Mouse (Mus musculus) forebrain, embryonic 13.5 days (tissue): ENCODE measurements around the gene Rad51. TPM values are rescaled to one million over a fixed set of nuclear protein-coding genes. Genes with fewer than 3 reads are reported as not detected.

Experiments used
- ATAC-seq: fragments of 200-750 bp; cut with Nextera tagmentation; 2 replicates; pipeline ENCODE4 v1.8.0; 2017
- H3K27ac ChIP-seq: fragments of 300-500 bp; sonication (generic); 2 replicates; pipeline ENCODE4 v1.5.1; 2015; ENCODE audit warnings: inconsistent platforms, mild to moderate bottlenecking, moderate library complexity
- H3K27me3 ChIP-seq: fragments of 300-500 bp; sonication (generic); 2 replicates; pipeline ENCODE4 v1.6.1; 2015; ENCODE audit warnings: mild to moderate bottlenecking, inconsistent platforms
- H3K36me3 ChIP-seq: fragments of 300-500 bp; sonication (generic); 2 replicates; pipeline ENCODE4 v1.6.1; 2015; ENCODE audit warnings: mild to moderate bottlenecking, inconsistent platforms; ENCODE audit not compliant: poor library complexity, severe bottlenecking
- H3K4me1 ChIP-seq: fragments of 300-500 bp; sonication (generic); 2 replicates; pipeline ENCODE4 v1.6.1; 2015; ENCODE audit warnings: inconsistent platforms
- H3K4me2 ChIP-seq: fragments of 300-500 bp; sonication (generic); 2 replicates; pipeline ENCODE4 v1.6.1; 2015; ENCODE audit warnings: inconsistent platforms, mild to moderate bottlenecking, moderate library complexity
- H3K4me3 ChIP-seq: fragments of 300-500 bp; sonication (generic); 2 replicates; pipeline ENCODE4 v1.5.1; 2015; ENCODE audit warnings: mild to moderate bottlenecking, inconsistent platforms
- H3K9ac ChIP-seq: fragments of 300-500 bp; sonication (generic); 2 replicates; pipeline ENCODE4 v1.6.1; 2015; ENCODE audit warnings: mild to moderate bottlenecking, inconsistent platforms
- H3K9me3 ChIP-seq: fragments of 300-500 bp; sonication (generic); replicated peaks from 2 replicates; pipeline ENCODE4 v1.6.1; 2016; ENCODE audit warnings: inconsistent platforms
- WGBS: fragments of 180-500 bp; shearing (Covaris S2); methylation state at CpG from one replicate; pipeline ENCODE4 v1.1.7; 2015; 5-methylcytosine and 5-hydroxymethylcytosine counted together
- polyA plus RNA-seq: library from polyadenylated mRNA; unstranded; fragments of >200 nt; fragmentation: Nextera tagmentation; extraction: Ambion mirVana; gene quantifications from 2 replicates; pipeline ENCODE4 v1.2.1, GENCODE M21; 2015

The Rad51 gene
- polyA plus RNA-seq, 1 experiment from 2014 or later: 42.9 TPM

DNA sequence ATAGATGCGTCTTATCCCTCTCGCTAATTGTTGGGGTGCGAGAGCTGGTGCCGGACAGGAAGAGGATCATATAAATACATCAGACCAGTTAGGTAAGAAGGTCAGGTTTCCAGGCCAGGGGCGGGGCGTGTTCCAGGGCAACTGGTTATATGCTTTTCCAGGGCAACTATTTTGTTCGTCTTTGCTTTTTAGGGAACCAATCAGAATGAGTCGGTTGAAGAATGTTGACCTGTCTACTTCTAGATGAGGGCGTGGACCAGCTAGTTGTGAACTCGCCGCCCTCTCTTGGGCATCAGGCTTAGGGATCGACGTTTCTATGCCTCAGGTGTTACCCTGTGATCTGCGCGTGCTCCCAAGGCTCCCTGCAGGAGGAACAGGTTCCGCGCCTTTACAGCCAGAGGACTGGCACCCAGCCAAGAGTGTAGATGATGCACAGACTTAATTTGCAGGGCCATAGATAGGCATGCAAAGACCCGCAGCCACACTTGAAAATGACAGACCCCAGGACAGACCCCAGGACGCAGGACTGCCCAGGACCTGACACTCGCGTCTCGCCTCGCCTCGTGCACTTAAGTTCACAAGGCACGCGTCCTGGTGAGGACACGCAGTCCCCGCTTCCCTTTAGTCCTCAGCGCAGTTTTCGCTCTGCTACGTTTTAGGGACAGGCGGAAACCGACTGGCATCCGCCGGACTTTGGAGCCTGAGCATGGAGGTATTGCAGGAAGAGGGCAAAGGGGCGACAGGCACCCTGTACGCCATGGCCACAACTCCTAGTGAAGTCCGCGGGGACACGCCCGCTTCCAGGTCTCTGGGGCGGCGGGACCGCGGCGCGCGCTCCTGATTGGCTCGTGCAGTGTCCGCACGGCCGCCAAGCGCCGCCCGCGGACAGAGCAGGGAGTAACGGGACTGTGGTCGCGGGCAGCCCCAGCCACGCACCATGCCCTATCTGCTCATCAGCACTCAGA, 54.6 kb downstream of the Rad51 start, which contains the start of gene Gchfr:
TSS of gene Gchfr (plus strand) at position 873 of the 965 bp plus-strand sequence.
- peak within 1 kb of the TSS; percentile 97 for H3K4me2 ChIP-seq
- H3K27me3 ChIP-seq: peaks cover 60% of the 10 kb centered on the region
- no peaks in the 10 kb centered on the region for H3K9me3 ChIP-seq
- peak within 1 kb of the TSS; percentile 50 for H3K4me3 ChIP-seq
- H3K9ac ChIP-seq: peak within 1 kb of the TSS; percentile 57
- H3K36me3 ChIP-seq: no peaks in the 10 kb centered on the region; the same call in 1 of the 2 replicates
- WGBS: under 1% methylated on average over 60 of the region's 60 CpGs
- peaks cover 19% of the 10 kb centered on the region for H3K4me1 ChIP-seq
- peak; percentile 78 for ATAC-seq
- H3K27ac ChIP-seq: no peak within 1 kb of the TSS

DNA sequence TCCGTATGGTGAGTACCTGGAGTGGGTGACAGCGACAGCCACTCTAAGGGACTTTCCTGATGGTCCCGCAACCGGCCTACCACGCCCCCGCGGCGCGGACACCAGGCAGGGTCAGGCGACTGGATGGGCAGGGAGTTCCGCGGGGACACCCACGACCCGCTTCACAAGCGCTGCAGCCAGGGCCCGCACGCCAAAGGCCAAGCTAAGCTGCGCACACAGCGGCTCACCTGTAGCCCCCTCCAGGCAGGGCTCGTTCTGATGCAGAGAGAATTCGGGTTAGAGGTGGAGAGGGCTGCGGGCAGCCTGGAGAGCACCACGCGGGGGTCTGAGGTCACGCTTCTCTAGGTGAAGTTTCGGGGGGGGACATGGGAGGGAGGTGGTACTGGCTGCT, 55.3 kb downstream of the Rad51 start:
- no peak for ATAC-seq
- Histone ChIP-seq H3K9me3 (no peaks in the 10 kb centered on the region), H3K4me1 (peaks cover 25% of the 10 kb centered on the region), H3K36me3 (no peaks in the 10 kb centered on the region; the same call in 1 of the 2 replicates), H3K27me3 (peaks cover 58% of the 10 kb centered on the region), H3K9ac (peak overlapping the region; percentile 57), H3K4me3 (peak overlapping the region; percentile 50), H3K27ac (no peak overlapping the region), H3K4me2 (peak overlapping the region; percentile 97)
- WGBS: 2% methylated on average over 26 of the region's 26 CpGs

DNA sequence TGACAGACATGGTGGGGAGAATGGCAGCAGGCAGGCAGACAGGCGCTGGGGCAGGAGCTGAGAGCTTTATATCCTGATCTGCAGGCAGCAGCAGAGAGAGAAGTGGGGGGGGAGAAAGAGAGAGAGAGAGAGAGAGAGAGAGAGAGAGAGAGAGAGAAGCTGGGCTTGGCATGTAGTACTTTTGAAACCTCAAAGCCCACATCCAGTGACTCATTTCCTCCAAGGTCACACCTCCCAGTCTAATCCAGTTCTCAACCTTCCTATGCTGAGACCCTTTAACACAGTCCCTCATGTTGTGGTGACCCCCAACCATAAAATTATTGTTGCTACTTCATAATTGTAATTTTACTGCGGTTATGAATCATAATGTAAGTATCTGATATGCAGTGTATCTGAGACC, 57.7 kb downstream of the Rad51 start:
- ATAC-seq: no peak
- H3K4me1 ChIP-seq: peaks cover 42% of the 10 kb centered on the region
- 85% methylated on average over 2 of the region's 2 CpGs for WGBS

GRCm38 (mm10) chr2:119171574-119171973, 59.0 kb downstream of the Rad51 start:
- Histone ChIP-seq H3K27ac (no peak overlapping the region), H3K27me3 (peaks cover 28% of the 10 kb centered on the region), H3K4me2 (no peak overlapping the region), H3K4me3 (no peak overlapping the region), H3K4me1 (peaks cover 41% of the 10 kb centered on the region), H3K9ac (no peak overlapping the region), H3K36me3 (no peaks in the 10 kb centered on the region; the same call in 1 of the 2 replicates), H3K9me3 (no peaks in the 10 kb centered on the region)
- no peak for ATAC-seq
- WGBS: 80% methylated on average over 8 of the region's 8 CpGs

More for the DNA sequence above, 57.7 kb downstream of the Rad51 start:
- Histone ChIP-seq H3K36me3 (no peaks in the 10 kb centered on the region; the same call in 1 of the 2 replicates), H3K9ac (no peak overlapping the region), H3K4me3 (no peak overlapping the region), H3K4me2 (no peak overlapping the region), H3K27ac (no peak overlapping the region), H3K9me3 (no peaks in the 10 kb centered on the region), H3K27me3 (peaks cover 41% of the 10 kb centered on the region)

DNA sequence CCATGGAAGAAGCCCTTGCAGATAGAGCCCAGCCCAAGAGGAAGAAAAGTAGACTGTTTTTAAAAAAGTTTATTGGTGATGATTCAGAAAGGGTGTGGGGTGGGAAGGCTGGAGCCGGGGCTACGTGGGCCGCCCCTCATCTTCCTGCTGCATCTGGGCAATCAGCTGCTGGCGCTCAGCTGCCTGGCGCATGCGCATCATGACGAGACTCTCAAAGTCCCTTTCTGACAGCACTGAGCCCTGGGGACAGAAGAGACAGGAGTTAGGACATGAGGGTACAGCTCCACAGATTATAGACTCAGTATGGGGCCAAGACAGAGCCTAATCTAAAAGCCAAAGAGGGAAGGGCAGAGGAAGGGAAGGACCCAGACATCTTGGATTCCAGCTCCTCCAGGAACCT, 59.9 kb downstream of the Rad51 start:
- no peak for ATAC-seq
- H3K4me2 ChIP-seq: peak overlapping the region; percentile 1; the same call in 1 of the 2 replicates
- H3K27me3 ChIP-seq: peaks cover 19% of the 10 kb centered on the region
- no peaks in the 10 kb centered on the region for H3K9me3 ChIP-seq
- no peak overlapping the region for H3K27ac ChIP-seq
- H3K9ac ChIP-seq: 0 out of 2 replicates have a peak overlapping the region, but pooled peaks have one; percentile 9
- 90% methylated on average over 7 of the region's 7 CpGs for WGBS
- H3K4me3 ChIP-seq: no peak overlapping the region
- H3K4me1 ChIP-seq: peaks cover 32% of the 10 kb centered on the region
- H3K36me3 ChIP-seq: no peaks in the 10 kb centered on the region; the same call in 1 of the 2 replicates

DNA sequence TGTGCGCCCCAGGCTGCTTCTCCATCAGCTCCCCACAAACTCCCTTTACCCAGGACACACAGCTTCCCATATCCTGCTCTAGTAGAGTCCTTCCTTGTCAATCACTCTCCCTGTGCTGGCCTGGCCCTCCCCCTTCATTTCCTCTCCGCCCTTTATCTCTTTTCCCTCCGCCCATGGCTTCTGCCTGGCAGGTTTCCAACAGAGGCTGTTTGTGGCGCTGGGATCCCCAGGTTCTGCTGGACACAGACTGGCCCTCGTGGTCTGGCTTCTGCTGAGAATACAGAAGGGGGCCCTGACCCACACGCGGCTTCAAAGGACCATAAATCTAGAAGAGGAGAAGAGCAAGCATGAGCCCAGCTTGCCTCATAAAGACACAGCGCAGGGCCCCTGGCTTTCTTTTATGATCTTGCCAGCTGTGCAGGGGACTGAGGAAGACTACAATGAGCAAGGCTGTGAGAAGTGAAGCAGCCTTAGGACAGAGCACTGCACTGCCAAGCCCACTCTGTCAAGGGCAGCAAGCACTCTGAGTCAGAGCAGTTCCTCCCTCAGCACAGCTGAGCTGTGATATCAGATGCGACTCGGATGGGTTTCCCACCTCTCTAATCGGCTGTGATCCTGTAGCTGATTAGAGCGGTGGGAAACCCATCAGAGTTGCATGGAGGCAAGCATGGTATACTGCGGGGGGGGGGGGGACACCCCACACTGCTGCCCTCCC, 60.4 kb downstream of the Rad51 start:
- WGBS: 26% methylated on average over 13 of the region's 13 CpGs
- H3K4me2 ChIP-seq: peak overlapping the region; percentile 1; the same call in 1 of the 2 replicates
- ATAC-seq: peak; percentile 48; the same call in 1 of the 2 replicates

GRCm38 (mm10) chr2:119173991-119174651, 61.5 kb downstream of the Rad51 start, which contains the start of gene Gm14137:
TSS of gene Gm14137 (plus strand) at chr2:119174509.
- WGBS: 26% methylated on average over 8 of the region's 8 CpGs
- Histone ChIP-seq H3K27ac (0 out of 2 replicates have a peak within 1 kb of the TSS, but pooled peaks have one; percentile 14), H3K27me3 (peaks cover 7% of the 10 kb centered on the region; the same call in 1 of the 2 replicates), H3K4me2 (no peak within 1 kb of the TSS), H3K4me3 (no peak within 1 kb of the TSS), H3K9ac (peak within 1 kb of the TSS; percentile 19; the same call in 1 of the 2 replicates), H3K4me1 (peaks cover 26% of the 10 kb centered on the region), H3K9me3 (no peaks in the 10 kb centered on the region), H3K36me3 (peaks cover 13% of the 10 kb centered on the region)
- no peak for ATAC-seq

More for the DNA sequence above, 60.4 kb downstream of the Rad51 start:
- Histone ChIP-seq H3K9me3 (no peaks in the 10 kb centered on the region), H3K27me3 (peaks cover 14% of the 10 kb centered on the region), H3K27ac (no peak overlapping the region), H3K4me3 (no peak overlapping the region), H3K9ac (peak overlapping the region; percentile 9), H3K36me3 (peaks cover 2% of the 10 kb centered on the region), H3K4me1 (peaks cover 27% of the 10 kb centered on the region)

DNA sequence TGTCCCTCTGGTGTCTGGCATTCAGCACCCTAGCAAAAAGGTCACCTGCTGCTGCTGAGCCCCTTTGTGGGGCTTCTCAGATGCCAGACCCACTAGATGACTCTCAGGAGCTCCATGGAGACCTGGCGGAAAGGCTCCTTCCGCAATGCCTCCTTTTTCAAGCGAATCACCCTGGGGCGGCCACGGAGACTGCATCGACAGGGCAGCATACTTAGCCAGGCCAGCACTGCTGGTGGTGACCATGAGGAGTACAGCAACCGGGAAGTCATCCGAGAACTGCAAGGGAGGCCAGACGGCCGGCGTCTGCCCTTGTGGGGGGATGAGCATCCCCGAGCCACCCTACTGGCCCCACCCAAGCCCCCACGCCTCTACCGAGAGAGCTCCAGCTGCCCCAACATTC, 62.3 kb downstream of the Rad51 start:
- no peak for ATAC-seq
- H3K4me2 ChIP-seq: no peak overlapping the region

DNA sequence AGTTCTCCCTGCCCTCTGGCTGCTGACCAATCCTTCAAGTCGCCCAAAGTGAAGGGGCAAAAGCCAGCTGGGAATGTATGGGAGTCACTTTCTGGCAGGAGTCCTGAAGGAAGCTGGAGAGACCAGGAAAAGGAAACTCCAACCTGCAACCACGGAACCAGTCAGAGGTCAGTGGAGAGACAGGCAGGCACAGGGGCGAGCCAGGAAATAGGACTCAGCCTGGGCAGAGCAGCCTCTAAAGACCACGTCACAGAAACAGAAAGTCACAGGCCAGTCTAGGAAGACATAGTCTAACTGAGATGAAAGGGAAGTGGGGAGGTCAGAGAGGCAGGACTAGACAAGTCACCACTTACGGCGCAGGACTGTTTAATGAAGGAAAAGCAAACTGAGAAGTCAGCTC, 63.0 kb downstream of the Rad51 start:
- WGBS: 78% methylated on average over 6 of the region's 6 CpGs

More for the DNA sequence above, 62.3 kb downstream of the Rad51 start:
- Histone ChIP-seq H3K4me1 (peaks cover 26% of the 10 kb centered on the region), H3K4me3 (no peak overlapping the region), H3K27ac (no peak overlapping the region), H3K27me3 (0 out of 2 replicates have a peak, but pooled peaks cover 3% of the 10 kb centered on the region), H3K9me3 (no peaks in the 10 kb centered on the region), H3K36me3 (peaks cover 20% of the 10 kb centered on the region), H3K9ac (no peak overlapping the region)
- 67% methylated on average over 14 of the region's 14 CpGs for WGBS

DNA sequence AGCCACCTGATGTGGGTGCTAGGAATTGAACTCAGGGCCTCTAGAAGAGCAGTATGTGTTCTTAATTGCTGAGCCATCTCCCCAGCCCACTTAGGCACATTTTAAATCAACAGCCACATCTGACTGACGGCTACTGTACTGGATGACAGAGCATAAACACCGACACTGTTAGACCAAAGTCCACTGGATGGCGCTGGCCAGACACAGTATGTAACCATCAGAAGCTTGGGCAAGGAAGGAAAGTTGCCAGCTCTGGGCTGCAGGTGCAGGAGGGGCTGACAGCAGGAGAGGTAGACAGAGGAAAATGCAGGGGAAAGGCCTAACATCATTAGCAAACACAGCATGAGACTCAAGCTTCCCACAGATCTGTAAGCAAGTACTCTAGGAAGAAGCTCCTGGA, 64.2 kb downstream of the Rad51 start:
- H3K4me3 ChIP-seq: no peak overlapping the region
- ATAC-seq: no peak
- WGBS: 56% methylated on average over 3 of the region's 3 CpGs

More for the DNA sequence above, 63.0 kb downstream of the Rad51 start:
- no peak for ATAC-seq
- peaks cover 28% of the 10 kb centered on the region for H3K36me3 ChIP-seq
- H3K4me3 ChIP-seq: no peak overlapping the region
- no peak overlapping the region for H3K9ac ChIP-seq
- no peak overlapping the region for H3K4me2 ChIP-seq
- H3K27ac ChIP-seq: no peak overlapping the region
- no peaks in the 10 kb centered on the region for H3K27me3 ChIP-seq
- no peaks in the 10 kb centered on the region for H3K9me3 ChIP-seq
- H3K4me1 ChIP-seq: peaks cover 26% of the 10 kb centered on the region

DNA sequence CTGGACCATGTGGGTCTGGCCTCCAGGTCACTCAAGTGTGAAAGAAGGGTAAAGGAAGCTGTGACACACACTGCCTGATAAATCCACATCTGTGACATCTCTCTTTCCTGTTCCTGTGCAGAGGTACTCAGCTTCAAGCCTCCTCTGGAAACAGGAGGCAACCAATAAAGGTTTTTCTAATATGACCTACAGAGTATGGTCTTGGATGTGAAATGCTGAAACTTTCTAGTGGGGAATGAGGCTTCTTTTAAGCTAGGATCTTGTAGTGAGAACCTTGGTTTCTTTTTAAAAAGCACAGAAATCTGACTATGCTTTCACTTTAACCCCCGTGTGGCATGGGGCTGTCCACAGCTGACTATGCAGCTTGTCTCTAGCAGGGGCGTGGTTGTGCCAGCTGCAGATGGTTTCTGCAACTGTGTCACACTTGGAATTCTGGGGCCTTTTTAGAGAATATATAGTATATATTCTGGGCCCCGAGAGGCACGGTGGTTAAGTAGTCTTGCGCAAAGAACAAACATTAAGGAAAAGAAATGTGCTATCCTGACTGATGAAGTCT, 64.9 kb downstream of the Rad51 start:
- no peaks in the 10 kb centered on the region for H3K9me3 ChIP-seq
- peaks cover 37% of the 10 kb centered on the region for H3K36me3 ChIP-seq
- no peak overlapping the region for H3K9ac ChIP-seq
- no peak overlapping the region for H3K4me3 ChIP-seq
- no peak overlapping the region for H3K27ac ChIP-seq
- no peaks in the 10 kb centered on the region for H3K27me3 ChIP-seq
- peaks cover 20% of the 10 kb centered on the region for H3K4me1 ChIP-seq
- WGBS: 89% methylated on average over 5 of the region's 5 CpGs
- no peak overlapping the region for H3K4me2 ChIP-seq
- no peak for ATAC-seq

More for the DNA sequence above, 64.2 kb downstream of the Rad51 start:
- peaks cover 33% of the 10 kb centered on the region for H3K36me3 ChIP-seq
- H3K27me3 ChIP-seq: no peaks in the 10 kb centered on the region
- H3K4me2 ChIP-seq: no peak overlapping the region
- H3K9ac ChIP-seq: no peak overlapping the region
- peaks cover 26% of the 10 kb centered on the region for H3K4me1 ChIP-seq
- H3K27ac ChIP-seq: no peak overlapping the region
- no peaks in the 10 kb centered on the region for H3K9me3 ChIP-seq
